Mouse (Mus musculus) erythroblast, embryonic 14.5 days (primary cell): ENCODE results near the gene Rexo4.

Experiments
- GATA1 ChIP-seq: IDR thresholded peaks from 2 replicates; pipeline ENCODE4 v1.6.1; 2012; ENCODE audit warnings: low read length, inconsistent platforms, mixed read lengths
- TAL1 ChIP-seq: IDR thresholded peaks from 3 replicates; pipeline ENCODE4 v1.6.1; 2012; ENCODE audit warnings: low read length, inconsistent platforms, mixed read lengths

GRCm38 (mm10) chr2:26980361-26980760 lies 16.2 kb upstream of the Rexo4 start:
- TF ChIP-seq GATA1, result no peak
- no peak for TF ChIP-seq TAL1
